Mouse (Mus musculus): ENCODE measurements around the gene Etv6.

DNA sequence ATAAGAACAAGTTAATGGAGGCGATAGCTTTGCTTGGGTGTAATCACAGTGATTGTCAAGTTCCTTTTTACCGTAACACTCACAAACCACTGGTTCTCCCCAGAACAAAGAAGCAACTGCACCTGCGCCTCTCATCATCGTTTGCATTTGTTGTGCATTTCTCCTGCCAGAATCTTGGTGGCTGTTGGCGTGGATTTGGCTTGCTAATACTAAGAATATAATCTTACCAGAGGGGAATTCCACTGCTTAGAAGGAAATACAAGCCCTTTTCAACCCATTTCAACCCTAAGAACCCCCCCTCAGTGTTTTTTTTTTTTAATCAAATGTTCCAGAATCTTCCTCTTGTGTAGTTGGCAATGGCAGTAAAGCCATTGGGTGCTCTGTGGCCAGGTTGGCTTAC lies 87.4 kb downstream of the Etv6 start:
- TF ChIP-seq CTCF (IDR thresholded peaks at IDR 0.05; ENCODE audit: borderline replicate concordance, extremely low read depth, insufficient read depth, insufficient read length) (no peak), POLR2A (IDR thresholded peaks at IDR 0.05; ENCODE audit: borderline replicate concordance, extremely low read depth, insufficient read depth, insufficient read length, poor library complexity, severe bottlenecking) (no peak)
